Mouse (Mus musculus): ENCODE measurements around the gene Bfsp1. TPM values are rescaled to one million over a fixed set of nuclear protein-coding genes. Genes with fewer than 3 reads are reported as not detected.
A peak's percentile ranks its signal among the peaks of the same experiment; 100 is the strongest.

Bfsp1 gene
- polyA plus RNA-seq, 1 experiment from 2014 or later, result 2.6 TPM

- Histone ChIP-seq H3K4me2 (replicated peaks) (no peak overlapping the region), H3K27ac (no peak overlapping the region), H3K4me3 (no peak overlapping the region), H3K36me3 (no peaks in the 10 kb centered on the region), H3K4me1 (no peaks in the 10 kb centered on the region), H3K9ac (no peak overlapping the region), H3K9me3 (no peaks in the 10 kb centered on the region), H3K27me3 (no peaks in the 10 kb centered on the region)
- WGBS, result 76% methylated on average over 10 of the region's 10 CpGs
- no peak for ATAC-seq (ENCODE audit: low FRiP score, low read depth)
These were observed 19.8 kb upstream of the Bfsp1 start for GRCm38 (mm10) chr2:143882606-143883288.

GRCm38 (mm10) chr2:143882002-143882401 lies 19.0 kb upstream of the Bfsp1 start:
- H3K27me3 ChIP-seq, result no peaks in the 10 kb centered on the region
- H3K4me2 ChIP-seq (replicated peaks), result no peak overlapping the region
- no peaks in the 10 kb centered on the region for H3K4me1 ChIP-seq
- H3K9ac ChIP-seq, result no peak overlapping the region
- no peak for ATAC-seq (ENCODE audit: low FRiP score, low read depth)
- H3K27ac ChIP-seq, result no peak overlapping the region
- WGBS, result 79% methylated on average over 4 of the region's 4 CpGs
- H3K9me3 ChIP-seq, result no peaks in the 10 kb centered on the region
- H3K4me3 ChIP-seq, result no peak overlapping the region
- no peaks in the 10 kb centered on the region for H3K36me3 ChIP-seq

- H3K9me3 ChIP-seq, result no peaks in the 10 kb centered on the region
- ATAC-seq (ENCODE audit: low FRiP score, low read depth), result no peak
- no peak overlapping the region for H3K4me2 ChIP-seq (replicated peaks)
- H3K27me3 ChIP-seq, result no peaks in the 10 kb centered on the region
- 82% methylated on average over 6 of the region's 6 CpGs for WGBS
- no peaks in the 10 kb centered on the region for H3K36me3 ChIP-seq
- H3K4me1 ChIP-seq, result no peaks in the 10 kb centered on the region
- no peak overlapping the region for H3K4me3 ChIP-seq
- no peak overlapping the region for H3K27ac ChIP-seq
- H3K9ac ChIP-seq, result no peak overlapping the region
These were observed 16.3 kb upstream of the Bfsp1 start for GRCm38 (mm10) chr2:143879311-143879710.

- 60% methylated on average over 4 of the region's 4 CpGs for WGBS
- no peaks in the 10 kb centered on the region for H3K27me3 ChIP-seq
- no peak overlapping the region for H3K27ac ChIP-seq
- ATAC-seq (ENCODE audit: low FRiP score, low read depth), result no peak
- H3K9me3 ChIP-seq, result no peaks in the 10 kb centered on the region
- H3K4me3 ChIP-seq, result no peak overlapping the region
- no peaks in the 10 kb centered on the region for H3K4me1 ChIP-seq
- peak overlapping the region; percentile 8; the same call in 1 of the 2 replicates for H3K9ac ChIP-seq
- H3K4me2 ChIP-seq (replicated peaks), result no peak overlapping the region
- H3K36me3 ChIP-seq, result no peaks in the 10 kb centered on the region
These were observed 14.1 kb upstream of the Bfsp1 start for GRCm38 (mm10) chr2:143876929-143877632.

- WGBS, result 72% methylated on average over 1 of the region's 1 CpGs
These were observed 13.1 kb upstream of the Bfsp1 start for GRCm38 (mm10) chr2:143876026-143876425.

GRCm38 (mm10) chr2:143870936-143871688 lies 8.1 kb upstream of the Bfsp1 start:
- no peak for ATAC-seq (ENCODE audit: low FRiP score, low read depth)
- H3K9ac ChIP-seq, result no peak overlapping the region
- 55% methylated on average over 10 of the region's 10 CpGs for WGBS
- H3K4me1 ChIP-seq, result peaks cover 2% of the 10 kb centered on the region; the same call in 1 of the 2 replicates
- no peak overlapping the region for H3K4me2 ChIP-seq (replicated peaks)
- H3K27me3 ChIP-seq, result no peaks in the 10 kb centered on the region
- no peak overlapping the region for H3K4me3 ChIP-seq
- no peak overlapping the region for H3K27ac ChIP-seq
- H3K36me3 ChIP-seq, result no peaks in the 10 kb centered on the region
- H3K9me3 ChIP-seq, result no peaks in the 10 kb centered on the region

More at GRCm38 (mm10) chr2:143876026-143876425, 13.1 kb upstream of the Bfsp1 start:
- H3K36me3 ChIP-seq, result no peaks in the 10 kb centered on the region
- ATAC-seq (ENCODE audit: low FRiP score, low read depth), result no peak
- H3K9me3 ChIP-seq, result no peaks in the 10 kb centered on the region
- no peak overlapping the region for H3K4me3 ChIP-seq
- H3K9ac ChIP-seq, result no peak overlapping the region
- no peaks in the 10 kb centered on the region for H3K4me1 ChIP-seq
- no peak overlapping the region for H3K27ac ChIP-seq
- H3K27me3 ChIP-seq, result no peaks in the 10 kb centered on the region
- H3K4me2 ChIP-seq (replicated peaks), result no peak overlapping the region

- ATAC-seq (ENCODE audit: low FRiP score, low read depth), result peak; percentile 63
- no peak overlapping the region for H3K27ac ChIP-seq
- no peaks in the 10 kb centered on the region for H3K36me3 ChIP-seq
- H3K9me3 ChIP-seq, result no peaks in the 10 kb centered on the region
- WGBS, result 7% methylated on average over 6 of the region's 6 CpGs
- H3K4me1 ChIP-seq, result peaks cover 2% of the 10 kb centered on the region; the same call in 1 of the 2 replicates
- H3K4me3 ChIP-seq, result no peak overlapping the region
- no peaks in the 10 kb centered on the region for H3K27me3 ChIP-seq
- no peak overlapping the region for H3K4me2 ChIP-seq (replicated peaks)
- H3K9ac ChIP-seq, result no peak overlapping the region
These were observed 4.4 kb upstream of the Bfsp1 start for GRCm38 (mm10) chr2:143867326-143867725.

- no peaks in the 10 kb centered on the region for H3K9me3 ChIP-seq
- no peak overlapping the region for H3K4me2 ChIP-seq (replicated peaks)
- H3K9ac ChIP-seq, result no peak overlapping the region
- 0 out of 2 replicates have a peak, but pooled peaks cover 3% of the 10 kb centered on the region for H3K27me3 ChIP-seq
- H3K27ac ChIP-seq, result no peak overlapping the region
- no peak overlapping the region for H3K4me3 ChIP-seq
- H3K36me3 ChIP-seq, result no peaks in the 10 kb centered on the region
- peaks cover 2% of the 10 kb centered on the region; the same call in 1 of the 2 replicates for H3K4me1 ChIP-seq
- no peak for ATAC-seq (ENCODE audit: low FRiP score, low read depth)
- WGBS, result 60% methylated on average over 8 of the region's 8 CpGs
These were observed 1.6 kb upstream of the Bfsp1 start for GRCm38 (mm10) chr2:143864600-143864999.

GRCm38 (mm10) chr2:143859166-143859565 lies 3.8 kb downstream of the Bfsp1 start:
- H3K4me3 ChIP-seq, result no peak overlapping the region
- H3K27ac ChIP-seq, result no peak overlapping the region
- 0 out of 2 replicates have a peak, but pooled peaks cover 3% of the 10 kb centered on the region for H3K27me3 ChIP-seq
- no peak overlapping the region for H3K4me2 ChIP-seq (replicated peaks)
- ATAC-seq (ENCODE audit: low FRiP score, low read depth), result no peak
- WGBS, result 84% methylated on average over 2 of the region's 2 CpGs
- no peaks in the 10 kb centered on the region for H3K4me1 ChIP-seq
- no peaks in the 10 kb centered on the region for H3K9me3 ChIP-seq
- no peaks in the 10 kb centered on the region for H3K36me3 ChIP-seq
- H3K9ac ChIP-seq, result no peak overlapping the region

GRCm38 (mm10) chr2:143853447-143853846 lies 9.5 kb downstream of the Bfsp1 start:
- 92% methylated on average over 4 of the region's 4 CpGs for WGBS
- H3K4me2 ChIP-seq (replicated peaks), result no peak overlapping the region

GRCm38 (mm10) chr2:143852295-143853275 lies 10.4 kb downstream of the Bfsp1 start:
- Histone ChIP-seq H3K4me1 (0 out of 2 replicates have a peak, but pooled peaks cover 4% of the 10 kb centered on the region), H3K27me3 (no peaks in the 10 kb centered on the region), H3K36me3 (no peaks in the 10 kb centered on the region), H3K4me2 (replicated peaks) (no peak overlapping the region), H3K27ac (no peak overlapping the region), H3K9ac (no peak overlapping the region), H3K4me3 (no peak overlapping the region), H3K9me3 (no peaks in the 10 kb centered on the region)
- no peak for ATAC-seq (ENCODE audit: low FRiP score, low read depth)
- 48% methylated on average over 18 of the region's 18 CpGs for WGBS

More at GRCm38 (mm10) chr2:143853447-143853846, 9.5 kb downstream of the Bfsp1 start:
- no peak overlapping the region for H3K27ac ChIP-seq
- no peak overlapping the region for H3K4me3 ChIP-seq
- no peaks in the 10 kb centered on the region for H3K9me3 ChIP-seq
- H3K27me3 ChIP-seq, result no peaks in the 10 kb centered on the region
- no peak for ATAC-seq (ENCODE audit: low FRiP score, low read depth)
- H3K4me1 ChIP-seq, result 0 out of 2 replicates have a peak, but pooled peaks cover 4% of the 10 kb centered on the region
- H3K36me3 ChIP-seq, result no peaks in the 10 kb centered on the region
- H3K9ac ChIP-seq, result no peak overlapping the region
